Mouse (Mus musculus) liver, embryonic 11.5 days (tissue): ENCODE measurements around the gene Ankrd28. TPM values are rescaled to one million over a fixed set of nuclear protein-coding genes. Genes with fewer than 3 reads are reported as not detected.

Experiments
- ATAC-seq: fragments of 200-750 bp; cut with Nextera tagmentation; replicated peaks from 2 replicates; pipeline ENCODE4 v1.8.0; 2017; ENCODE audit warnings: moderate number of reproducible peaks, mild to moderate bottlenecking, moderate TSS enrichment, moderate library complexity; ENCODE audit not compliant: low FRiP score
- DNase-seq: peaks from one replicate; pipeline ENCODE4 v3.0.0-alpha.2; 2017; ENCODE audit warnings: low spot score
- H3K27ac ChIP-seq: fragments of 300-500 bp; sonication (generic); 2 replicates; pipeline ENCODE4 v1.5.1; 2014; ENCODE audit warnings: mild to moderate bottlenecking, low read depth, low read length, control low read depth
- H3K27me3 ChIP-seq: fragments of 300-500 bp; sonication (generic); replicated peaks from 2 replicates; pipeline ENCODE4 v1.6.1; 2014; ENCODE audit warnings: low read length, mixed read lengths; ENCODE audit not compliant: control insufficient read depth, insufficient read depth
- H3K36me3 ChIP-seq: fragments of 300-500 bp; sonication (generic); 2 replicates; pipeline ENCODE4 v1.6.1; 2014; ENCODE audit warnings: mild to moderate bottlenecking, low read length, moderate library complexity, mixed read lengths; ENCODE audit not compliant: control insufficient read depth, insufficient read depth
- H3K4me1 ChIP-seq: fragments of 300-500 bp; sonication (generic); replicated peaks from 2 replicates; pipeline ENCODE4 v1.6.1; 2014; ENCODE audit warnings: low read length, mixed read lengths; ENCODE audit not compliant: control insufficient read depth, insufficient read depth
- H3K4me2 ChIP-seq: fragments of 300-500 bp; sonication (generic); 2 replicates; pipeline ENCODE4 v1.6.1; 2014; ENCODE audit warnings: mild to moderate bottlenecking, control low read depth, moderate library complexity
- H3K4me3 ChIP-seq: fragments of 300-500 bp; sonication (generic); 2 replicates; pipeline ENCODE4 v1.5.1; 2014; ENCODE audit warnings: low read depth, low read length, control low read depth
- H3K9ac ChIP-seq: fragments of 300-500 bp; sonication (generic); 2 replicates; pipeline ENCODE4 v1.6.1; 2014; ENCODE audit warnings: low read depth, low read length, control low read depth
- H3K9me3 ChIP-seq: fragments of 300-500 bp; sonication (generic); 2 replicates; pipeline ENCODE4 v1.6.1; 2016; ENCODE audit warnings: low read length, inconsistent platforms, mixed read lengths; ENCODE audit not compliant: control insufficient read depth
- WGBS: fragments of 180-500 bp; shearing (Covaris S2); extraction: QIAGEN DNeasy Blood & Tissue Kit; methylation state at CpG from one replicate; pipeline ENCODE4 v1.1.7; 2014; 5-methylcytosine and 5-hydroxymethylcytosine counted together
- polyA plus RNA-seq: library from polyadenylated mRNA; unstranded; fragments of >200 nt; fragmentation: Nextera tagmentation; extraction: Ambion mirVana; gene quantifications from 2 replicates; pipeline ENCODE4 v1.2.1, GENCODE M21; 2014

The Ankrd28 gene
- polyA plus RNA-seq, 1 experiment from 2014 or later: 8.5 TPM

DNA sequence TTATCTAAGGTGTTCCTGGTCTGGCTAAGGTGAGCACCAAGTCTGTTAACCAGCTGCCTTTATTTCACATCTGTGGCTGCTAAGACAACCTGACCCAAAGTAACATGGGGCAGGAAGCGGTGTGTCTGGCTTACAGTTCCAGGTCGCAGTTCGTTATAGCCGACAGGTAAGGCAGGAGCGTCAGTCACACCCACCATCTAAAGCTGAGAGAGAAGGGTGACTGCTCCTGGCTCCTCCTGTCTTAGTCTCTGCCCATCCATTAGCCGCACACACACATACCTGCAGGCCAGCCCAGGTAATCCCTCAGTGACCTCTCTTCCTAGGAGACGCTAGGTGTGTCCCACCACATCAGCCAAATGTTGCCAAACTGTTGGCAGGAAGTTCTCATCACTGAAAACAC lies 174.1 kb downstream of the Ankrd28 start:
- H3K4me2 ChIP-seq: no peak overlapping the region
- ATAC-seq (no peak), DNase-seq (peak; percentile 27)
- no peak overlapping the region for H3K4me3 ChIP-seq
- WGBS: 67% methylated on average over 7 of the region's 7 CpGs
- H3K27me3 ChIP-seq: no peaks in the 10 kb centered on the region
- H3K36me3 ChIP-seq: no peaks in the 10 kb centered on the region
- no peak overlapping the region for H3K9ac ChIP-seq
- H3K4me1 ChIP-seq: peaks cover 17% of the 10 kb centered on the region
- H3K27ac ChIP-seq: no peak overlapping the region
- no peaks in the 10 kb centered on the region for H3K9me3 ChIP-seq

DNA sequence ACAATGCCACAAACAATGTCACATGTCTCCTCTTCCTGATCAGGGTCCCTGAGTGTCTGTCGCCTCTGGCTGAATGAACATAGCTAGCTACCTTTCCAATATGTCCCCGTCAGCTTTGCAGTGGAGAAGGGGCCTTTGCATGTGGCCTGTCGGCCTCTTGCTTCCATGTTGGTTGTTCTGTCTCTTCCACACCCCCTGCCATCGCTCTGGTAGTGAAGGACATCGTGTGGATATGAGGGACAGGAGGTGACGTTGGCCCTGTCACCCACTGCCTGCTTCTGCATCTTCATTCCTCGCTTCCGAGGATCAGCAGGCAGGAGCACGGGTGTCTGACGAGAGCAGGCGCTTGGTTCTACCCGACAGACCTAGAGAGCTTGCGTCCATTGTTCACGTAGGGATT lies 175.0 kb downstream of the Ankrd28 start:
- no peak overlapping the region for H3K4me2 ChIP-seq
- H3K4me3 ChIP-seq: no peak overlapping the region
- H3K36me3 ChIP-seq: no peaks in the 10 kb centered on the region
- H3K27ac ChIP-seq: no peak overlapping the region
- peaks cover 17% of the 10 kb centered on the region for H3K4me1 ChIP-seq
- no peaks in the 10 kb centered on the region for H3K27me3 ChIP-seq
- no peaks in the 10 kb centered on the region for H3K9me3 ChIP-seq
- H3K9ac ChIP-seq: no peak overlapping the region
- DNase-seq (peak; percentile 28), ATAC-seq (no peak)
- WGBS: 85% methylated on average over 14 of the region's 14 CpGs

DNA sequence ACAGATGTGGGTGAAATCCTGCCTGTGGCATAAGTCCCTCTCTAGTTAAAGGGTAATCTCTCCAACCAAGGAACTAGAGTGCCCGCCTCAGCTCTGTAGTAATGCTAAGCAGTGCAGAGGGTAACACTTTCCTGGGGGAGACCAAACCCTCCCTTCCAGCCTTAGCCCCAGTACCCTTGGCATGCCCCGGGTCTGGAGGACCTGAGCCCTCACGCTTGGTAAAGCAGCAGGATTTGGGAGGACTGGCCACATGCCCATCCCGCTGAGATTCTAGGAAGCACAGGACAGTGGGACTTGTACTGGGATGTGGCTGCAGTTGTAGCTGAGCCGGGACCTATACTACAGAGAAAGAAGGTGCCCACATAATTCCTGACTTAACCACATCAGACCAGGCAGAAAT lies 175.6 kb downstream of the Ankrd28 start:
- peaks cover 17% of the 10 kb centered on the region for H3K4me1 ChIP-seq

DNA sequence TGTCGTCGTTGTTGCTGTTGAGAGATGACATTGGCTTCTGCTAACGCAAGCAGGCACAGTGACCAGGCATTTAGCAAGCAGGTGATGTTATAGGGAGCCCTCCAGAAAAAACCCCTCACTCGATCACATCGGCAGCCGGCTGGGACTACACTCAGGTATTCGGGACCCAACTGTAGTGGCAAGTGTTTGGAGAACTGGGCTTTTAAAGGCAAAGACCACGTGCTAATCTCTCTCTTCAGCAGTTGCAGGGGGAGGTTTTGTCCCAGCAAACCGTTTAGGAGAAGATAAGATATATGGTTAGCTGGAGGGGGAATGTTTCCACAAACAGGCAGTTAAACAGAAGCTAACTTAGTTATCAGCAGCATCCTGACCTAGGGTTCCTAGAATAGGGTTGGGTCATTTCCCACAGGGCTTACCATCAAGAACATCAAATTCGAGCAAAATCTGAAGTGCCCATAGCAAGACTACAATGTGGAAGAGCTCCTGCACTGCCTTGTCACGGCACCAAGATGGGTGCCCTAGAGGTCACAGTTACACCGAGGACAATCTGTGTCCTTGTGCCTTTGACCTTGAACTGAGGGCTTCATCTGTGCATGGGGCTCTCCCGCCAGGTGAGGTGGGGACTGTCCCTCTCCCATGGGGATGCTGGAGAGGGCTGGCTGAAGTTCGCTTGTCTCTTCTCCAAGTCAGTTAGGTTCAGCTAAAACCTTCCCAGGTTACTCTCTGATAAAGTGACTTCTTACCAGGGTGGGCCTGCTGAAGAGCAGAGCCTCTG lies 177.2 kb downstream of the Ankrd28 start:
- H3K9ac ChIP-seq: no peak overlapping the region
- ATAC-seq: peak; percentile 82
- no peaks in the 10 kb centered on the region for H3K9me3 ChIP-seq
- 0 out of 2 replicates have a peak overlapping the region, but pooled peaks have one; percentile 39 for H3K27ac ChIP-seq
- WGBS: 53% methylated on average over 14 of the region's 14 CpGs
- no peak for DNase-seq
- no peaks in the 10 kb centered on the region for H3K27me3 ChIP-seq
- H3K36me3 ChIP-seq: no peaks in the 10 kb centered on the region
- H3K4me3 ChIP-seq: no peak overlapping the region
- peaks cover 17% of the 10 kb centered on the region for H3K4me1 ChIP-seq
- peak overlapping the region; percentile 9; the same call in 1 of the 2 replicates for H3K4me2 ChIP-seq

More for the DNA sequence above, 175.6 kb downstream of the Ankrd28 start:
- Histone ChIP-seq H3K27me3 (no peaks in the 10 kb centered on the region), H3K4me2 (no peak overlapping the region), H3K27ac (no peak overlapping the region), H3K4me3 (no peak overlapping the region), H3K9me3 (no peaks in the 10 kb centered on the region), H3K36me3 (no peaks in the 10 kb centered on the region), H3K9ac (no peak overlapping the region)
- DNase-seq (no peak), ATAC-seq (no peak)
- WGBS: 87% methylated on average over 5 of the region's 5 CpGs

DNA sequence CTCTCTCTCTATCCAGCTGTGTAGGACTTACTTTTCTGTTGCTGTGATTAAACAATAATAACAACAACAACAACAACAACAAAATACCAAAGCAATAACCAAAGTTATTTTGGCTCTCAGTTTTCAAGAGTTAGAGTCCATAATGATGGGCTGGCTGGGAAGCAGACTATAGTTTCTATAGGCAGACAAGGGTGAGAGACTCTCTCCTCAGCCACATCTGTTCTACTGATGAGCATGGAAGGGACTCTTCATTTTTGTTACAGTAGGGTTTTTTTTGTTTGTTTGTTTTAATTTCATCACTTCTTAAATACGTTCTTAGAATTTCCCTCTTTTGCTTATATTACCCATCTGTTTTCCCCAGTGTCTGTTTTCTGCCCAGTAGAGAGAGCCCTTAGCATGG lies 177.8 kb downstream of the Ankrd28 start:
- Histone ChIP-seq H3K4me2 (no peak overlapping the region; the same call in 1 of the 2 replicates), H3K36me3 (no peaks in the 10 kb centered on the region), H3K4me3 (no peak overlapping the region), H3K27ac (0 out of 2 replicates have a peak overlapping the region, but pooled peaks have one; percentile 39), H3K9me3 (no peaks in the 10 kb centered on the region), H3K4me1 (peaks cover 17% of the 10 kb centered on the region), H3K27me3 (no peaks in the 10 kb centered on the region), H3K9ac (no peak overlapping the region)
- 86% methylated on average over 1 of the region's 1 CpGs for WGBS
- DNase-seq: no peak
- no peak for ATAC-seq

DNA sequence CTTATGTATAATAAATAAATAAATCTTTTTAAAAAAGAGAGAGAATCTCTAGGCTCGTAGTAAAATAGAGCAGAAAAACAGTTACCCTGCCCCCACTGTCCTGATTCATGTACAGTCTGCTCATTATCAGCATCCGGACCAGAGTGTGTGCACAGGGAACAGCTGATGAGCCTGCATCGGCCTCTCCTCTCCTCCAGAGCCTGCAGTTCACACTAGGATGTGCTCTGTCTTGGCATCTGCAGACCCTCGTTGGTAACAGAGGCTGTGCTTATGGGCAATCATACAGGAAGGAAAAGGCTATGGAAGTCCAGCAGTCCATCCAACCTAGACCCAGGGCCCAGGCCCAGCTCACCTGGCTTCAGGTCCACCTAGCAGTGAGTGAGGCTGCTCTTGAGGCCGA lies 178.3 kb downstream of the Ankrd28 start:
- DNase-seq (no peak), ATAC-seq (peak; percentile 32; the same call in 1 of the 2 replicates)
- Histone ChIP-seq H3K4me3 (no peak overlapping the region), H3K4me1 (peaks cover 17% of the 10 kb centered on the region), H3K4me2 (no peak overlapping the region), H3K9ac (no peak overlapping the region), H3K27ac (no peak overlapping the region), H3K27me3 (no peaks in the 10 kb centered on the region), H3K36me3 (no peaks in the 10 kb centered on the region), H3K9me3 (no peaks in the 10 kb centered on the region)
- WGBS: 44% methylated on average over 5 of the region's 5 CpGs

DNA sequence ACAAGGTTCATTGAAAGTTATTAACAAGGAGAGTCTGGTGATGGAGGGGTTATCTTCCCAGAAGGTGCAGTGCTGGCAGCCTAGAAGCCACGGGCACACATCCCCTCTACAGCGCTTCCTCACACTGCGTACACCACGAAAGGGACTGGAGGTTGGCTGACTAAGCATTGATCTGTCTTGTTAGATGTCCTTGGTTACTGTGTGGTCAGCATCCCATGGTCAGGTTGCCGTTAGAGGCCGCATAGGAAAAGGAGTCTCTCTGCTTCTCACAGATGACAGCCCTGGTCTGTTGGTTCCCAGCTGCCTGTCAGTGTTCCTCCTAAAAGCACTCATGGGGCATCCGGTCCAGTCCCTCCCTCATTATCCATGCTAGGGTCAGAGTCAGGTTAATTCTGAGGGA lies 179.2 kb downstream of the Ankrd28 start:
- no peak for ATAC-seq
- WGBS: 61% methylated on average over 7 of the region's 7 CpGs

DNA sequence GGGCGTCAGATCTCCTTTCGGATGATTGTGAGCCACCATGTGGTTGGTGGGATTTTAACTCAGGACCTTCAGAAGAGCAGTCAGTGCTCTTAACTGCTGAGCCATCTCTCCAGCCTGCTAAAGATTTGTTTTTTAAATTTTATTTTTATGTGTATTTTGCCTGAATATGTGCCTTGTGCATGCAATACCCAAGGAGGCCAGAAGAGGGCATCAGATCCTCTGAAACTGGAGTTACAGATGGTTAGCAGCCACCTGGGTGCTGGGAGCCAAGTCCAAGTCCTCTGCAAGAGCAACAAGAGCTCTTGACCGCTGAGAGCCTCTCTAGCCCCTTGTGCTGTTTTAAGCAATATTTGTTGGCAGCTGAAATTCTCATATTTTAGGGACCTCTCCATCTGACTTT lies 180.1 kb downstream of the Ankrd28 start:
- 96% methylated on average over 3 of the region's 3 CpGs for WGBS
- Histone ChIP-seq H3K9me3 (no peaks in the 10 kb centered on the region), H3K9ac (no peak overlapping the region), H3K27me3 (no peaks in the 10 kb centered on the region), H3K36me3 (no peaks in the 10 kb centered on the region), H3K4me3 (no peak overlapping the region), H3K27ac (no peak overlapping the region), H3K4me2 (no peak overlapping the region), H3K4me1 (peaks cover 17% of the 10 kb centered on the region)
- no peak for ATAC-seq
- no peak for DNase-seq

More for the DNA sequence above, 179.2 kb downstream of the Ankrd28 start:
- DNase-seq: no peak
- H3K27ac ChIP-seq: no peak overlapping the region
- H3K36me3 ChIP-seq: no peaks in the 10 kb centered on the region
- H3K4me3 ChIP-seq: no peak overlapping the region
- H3K4me2 ChIP-seq: no peak overlapping the region
- H3K4me1 ChIP-seq: peaks cover 17% of the 10 kb centered on the region
- H3K9me3 ChIP-seq: no peaks in the 10 kb centered on the region
- H3K9ac ChIP-seq: no peak overlapping the region
- H3K27me3 ChIP-seq: no peaks in the 10 kb centered on the region
